Mouse (Mus musculus): ENCODE results near the gene Abca13. TPM values are rescaled to one million over a fixed set of nuclear protein-coding genes. Genes with fewer than 3 reads are reported as not detected.
A peak's percentile ranks its signal among the peaks of the same experiment; 100 is the strongest.

The Abca13 gene
- polyA plus RNA-seq, 1 experiment from 2014 or later = not detected

DNA sequence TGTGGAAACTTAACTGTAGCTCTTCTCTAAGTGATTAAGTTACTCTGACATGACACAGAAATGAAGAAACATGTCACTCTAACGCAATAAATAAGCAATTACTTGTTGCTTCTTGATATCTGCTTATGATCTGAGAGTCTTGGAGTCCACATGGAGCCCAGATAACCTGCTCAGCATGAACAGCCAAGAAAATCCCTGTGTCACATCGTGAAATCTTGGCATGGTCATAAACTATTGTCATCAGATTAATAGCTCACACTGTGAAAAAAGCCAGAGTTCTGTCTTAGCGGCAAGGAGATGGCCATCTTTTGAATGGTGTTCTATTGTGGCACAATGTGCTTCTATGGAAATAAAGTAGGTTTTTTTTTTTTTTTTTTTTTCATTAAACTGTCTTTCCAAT lies 336.8 kb downstream of the Abca13 start:
- H3K27me3 ChIP-seq (ENCODE audit: control insufficient read depth, insufficient read depth, low read length) = no peaks in the 10 kb centered on the region
- H3K27ac ChIP-seq (ENCODE audit: low read depth, low read length) = no peak overlapping the region
- 80% methylated on average over 3 of the region's 3 CpGs for WGBS
- no peaks in the 10 kb centered on the region for H3K36me3 ChIP-seq (ENCODE audit: control insufficient read depth, insufficient read depth, low read length)
- no peak overlapping the region for H3K4me3 ChIP-seq (ENCODE audit: low read depth, low read length)
- DNase-seq (ENCODE audit: low spot score) (no peak), ATAC-seq (ENCODE audit: low FRiP score) (no peak)
- H3K4me2 ChIP-seq (replicated peaks; ENCODE audit: low read depth, low read length) = no peak overlapping the region
- H3K9me3 ChIP-seq (ENCODE audit: control insufficient read depth, low read length) = no peaks in the 10 kb centered on the region
- H3K9ac ChIP-seq (ENCODE audit: low read depth, low read length) = no peak overlapping the region
- no peaks in the 10 kb centered on the region for H3K4me1 ChIP-seq (replicated peaks; ENCODE audit: control insufficient read depth, insufficient read depth, low read length)

DNA sequence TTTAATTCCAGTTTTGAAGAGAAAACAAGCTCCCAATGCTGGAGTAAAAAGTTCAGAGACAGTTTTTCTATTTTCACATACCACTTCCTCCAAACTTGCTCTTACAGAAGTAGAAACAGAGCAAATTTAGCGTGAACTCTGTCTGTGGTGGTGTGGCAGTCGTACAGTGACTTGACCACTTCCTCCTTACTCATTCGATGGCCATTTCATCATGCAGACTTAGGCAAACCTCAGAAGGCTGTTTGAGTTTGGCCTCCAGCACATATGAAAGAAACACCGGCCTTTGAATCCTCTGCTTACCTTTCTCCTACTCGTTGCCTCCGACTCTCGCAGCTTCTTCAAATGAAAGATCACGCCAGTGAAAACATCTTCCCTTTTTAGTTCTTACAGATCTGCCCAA lies 340.0 kb downstream of the Abca13 start:
- ATAC-seq (ENCODE audit: low FRiP score) (no peak), DNase-seq (ENCODE audit: low spot score) (no peak)
- no peaks in the 10 kb centered on the region for H3K36me3 ChIP-seq (ENCODE audit: control insufficient read depth, insufficient read depth, low read length)
- no peak overlapping the region for H3K4me3 ChIP-seq (ENCODE audit: low read depth, low read length)
- no peaks in the 10 kb centered on the region for H3K9me3 ChIP-seq (ENCODE audit: control insufficient read depth, low read length)
- H3K27me3 ChIP-seq (ENCODE audit: control insufficient read depth, insufficient read depth, low read length) = no peaks in the 10 kb centered on the region
- no peak overlapping the region for H3K4me2 ChIP-seq (replicated peaks; ENCODE audit: low read depth, low read length)
- 92% methylated on average over 8 of the region's 8 CpGs for WGBS
- no peaks in the 10 kb centered on the region for H3K4me1 ChIP-seq (replicated peaks; ENCODE audit: control insufficient read depth, insufficient read depth, low read length)
- H3K27ac ChIP-seq (ENCODE audit: low read depth, low read length) = no peak overlapping the region
- no peak overlapping the region for H3K9ac ChIP-seq (ENCODE audit: low read depth, low read length)

DNA sequence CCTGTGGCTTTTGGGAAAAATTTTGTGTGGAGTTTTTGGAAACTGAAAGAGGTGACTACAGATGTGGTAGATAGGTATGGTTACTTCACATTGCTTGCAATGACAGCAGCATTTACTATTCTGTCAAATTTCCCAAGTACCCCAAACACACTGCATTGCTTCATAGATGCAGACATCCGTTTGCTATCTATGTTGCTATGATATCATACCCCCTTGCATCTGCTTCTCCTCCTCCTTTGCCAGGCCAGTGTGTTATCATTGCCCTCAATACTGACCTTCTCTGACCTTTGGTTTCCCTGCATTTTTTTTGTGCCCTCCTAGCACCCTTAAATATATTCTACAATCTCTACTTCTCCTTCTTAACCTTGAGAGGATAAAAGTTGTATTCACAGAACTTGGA lies 341.4 kb downstream of the Abca13 start:
- Histone ChIP-seq H3K9ac (ENCODE audit: low read depth, low read length) (no peak overlapping the region), H3K27me3 (ENCODE audit: control insufficient read depth, insufficient read depth, low read length) (no peaks in the 10 kb centered on the region), H3K27ac (ENCODE audit: low read depth, low read length) (no peak overlapping the region), H3K4me3 (ENCODE audit: low read depth, low read length) (no peak overlapping the region), H3K4me2 (replicated peaks; ENCODE audit: low read depth, low read length) (no peak overlapping the region), H3K9me3 (ENCODE audit: control insufficient read depth, low read length) (no peaks in the 10 kb centered on the region), H3K4me1 (replicated peaks; ENCODE audit: control insufficient read depth, insufficient read depth, low read length) (no peaks in the 10 kb centered on the region), H3K36me3 (ENCODE audit: control insufficient read depth, insufficient read depth, low read length) (no peaks in the 10 kb centered on the region)
- ATAC-seq (ENCODE audit: low FRiP score) (no peak), DNase-seq (ENCODE audit: low spot score) (no peak)
- WGBS = 78% methylated on average over 1 of the region's 1 CpGs

DNA sequence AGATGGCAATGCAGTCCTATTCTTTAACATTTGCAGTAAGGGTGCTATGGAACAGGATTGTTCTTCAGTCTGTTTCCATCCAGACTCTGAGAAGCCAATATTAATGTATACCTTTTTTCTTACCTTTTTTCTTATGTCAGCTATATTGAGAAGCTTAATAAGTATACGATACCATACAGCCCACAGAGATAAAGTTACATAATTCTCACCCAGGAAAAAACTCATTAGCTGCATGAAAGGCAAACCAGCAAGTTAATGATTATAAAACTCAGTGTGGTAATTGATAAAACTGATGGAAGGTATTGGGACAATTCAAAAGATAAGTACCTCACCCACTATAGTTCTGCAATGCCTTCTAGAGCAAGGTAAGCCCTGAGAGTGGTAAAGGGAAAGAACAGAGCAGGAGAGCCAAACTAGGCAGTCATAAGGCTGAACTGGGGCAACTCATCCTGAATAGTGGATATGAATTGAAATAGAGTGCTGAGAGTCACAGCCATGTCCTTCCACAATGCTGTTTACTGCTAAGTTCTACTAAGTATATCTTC lies 342.0 kb downstream of the Abca13 start:
- Histone ChIP-seq H3K4me1 (replicated peaks; ENCODE audit: control insufficient read depth, insufficient read depth, low read length) (no peaks in the 10 kb centered on the region), H3K27me3 (ENCODE audit: control insufficient read depth, insufficient read depth, low read length) (no peaks in the 10 kb centered on the region), H3K4me2 (replicated peaks; ENCODE audit: low read depth, low read length) (no peak overlapping the region), H3K9me3 (ENCODE audit: control insufficient read depth, low read length) (no peaks in the 10 kb centered on the region), H3K9ac (ENCODE audit: low read depth, low read length) (no peak overlapping the region), H3K4me3 (ENCODE audit: low read depth, low read length) (no peak overlapping the region), H3K36me3 (ENCODE audit: control insufficient read depth, insufficient read depth, low read length) (no peaks in the 10 kb centered on the region), H3K27ac (ENCODE audit: low read depth, low read length) (no peak overlapping the region)
- ATAC-seq (ENCODE audit: low FRiP score) (no peak), DNase-seq (ENCODE audit: low spot score) (no peak)
- 83% methylated on average over 1 of the region's 1 CpGs for WGBS

DNA sequence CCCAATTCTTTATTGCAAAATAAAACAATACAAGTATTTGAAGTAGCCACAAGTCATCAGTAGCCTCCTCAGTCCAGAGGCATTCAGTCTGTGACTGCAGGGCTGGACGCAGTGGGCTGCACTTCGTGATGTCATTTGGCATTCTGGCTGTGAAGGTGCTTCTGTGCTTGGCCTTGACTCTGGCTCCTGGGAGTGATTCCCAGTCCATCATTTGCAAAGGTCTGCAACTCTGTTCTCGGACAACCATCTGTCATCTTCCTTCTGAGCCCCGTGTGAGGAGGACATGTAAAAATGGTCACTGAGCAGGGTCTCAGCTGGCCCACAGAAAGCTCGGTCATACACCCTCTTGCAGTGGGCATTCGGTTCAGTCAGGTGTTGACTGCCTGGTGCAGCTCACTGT lies 345.1 kb downstream of the Abca13 start:
- Histone ChIP-seq H3K9me3 (ENCODE audit: control insufficient read depth, low read length) (no peaks in the 10 kb centered on the region), H3K36me3 (ENCODE audit: control insufficient read depth, insufficient read depth, low read length) (no peaks in the 10 kb centered on the region), H3K27ac (ENCODE audit: low read depth, low read length) (no peak overlapping the region), H3K4me2 (replicated peaks; ENCODE audit: low read depth, low read length) (no peak overlapping the region), H3K4me3 (ENCODE audit: low read depth, low read length) (no peak overlapping the region), H3K27me3 (ENCODE audit: control insufficient read depth, insufficient read depth, low read length) (no peaks in the 10 kb centered on the region), H3K4me1 (replicated peaks; ENCODE audit: control insufficient read depth, insufficient read depth, low read length) (no peaks in the 10 kb centered on the region), H3K9ac (ENCODE audit: low read depth, low read length) (no peak overlapping the region)
- WGBS = 73% methylated on average over 6 of the region's 6 CpGs
- DNase-seq (ENCODE audit: low spot score) = no peak
- no peak for ATAC-seq (ENCODE audit: low FRiP score)

DNA sequence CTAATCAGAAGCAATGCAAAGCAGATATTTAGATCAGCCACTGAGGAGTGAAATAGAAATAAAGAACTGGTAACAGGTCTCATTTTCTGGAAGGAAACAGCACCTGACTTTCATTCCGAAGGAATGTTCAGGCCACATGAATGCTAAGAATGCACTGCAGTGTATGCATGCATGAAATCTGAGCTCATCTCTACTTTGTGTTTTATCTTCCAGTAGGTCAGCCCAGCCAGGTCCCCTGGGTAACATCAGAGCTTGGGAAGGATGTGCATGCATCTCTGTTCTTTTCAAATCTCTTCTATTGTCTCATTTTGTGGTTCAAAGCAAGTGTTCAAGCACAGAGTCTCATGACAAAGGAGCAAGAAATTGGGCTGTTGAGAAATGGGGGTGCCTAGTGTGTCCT lies 346.6 kb downstream of the Abca13 start:
- DNase-seq (ENCODE audit: low spot score) = no peak
- H3K27me3 ChIP-seq (ENCODE audit: control insufficient read depth, insufficient read depth, low read length) = no peaks in the 10 kb centered on the region
- no peaks in the 10 kb centered on the region for H3K4me1 ChIP-seq (replicated peaks; ENCODE audit: control insufficient read depth, insufficient read depth, low read length)
- ATAC-seq (ENCODE audit: low FRiP score) = no peak
- H3K4me2 ChIP-seq (replicated peaks; ENCODE audit: low read depth, low read length) = no peak overlapping the region
- no peaks in the 10 kb centered on the region for H3K9me3 ChIP-seq (ENCODE audit: control insufficient read depth, low read length)
- H3K4me3 ChIP-seq (ENCODE audit: low read depth, low read length) = no peak overlapping the region
- H3K9ac ChIP-seq (ENCODE audit: low read depth, low read length) = no peak overlapping the region
- WGBS = 76% methylated on average over 1 of the region's 1 CpGs
- H3K36me3 ChIP-seq (ENCODE audit: control insufficient read depth, insufficient read depth, low read length) = no peaks in the 10 kb centered on the region
- no peak overlapping the region for H3K27ac ChIP-seq (ENCODE audit: low read depth, low read length)

DNA sequence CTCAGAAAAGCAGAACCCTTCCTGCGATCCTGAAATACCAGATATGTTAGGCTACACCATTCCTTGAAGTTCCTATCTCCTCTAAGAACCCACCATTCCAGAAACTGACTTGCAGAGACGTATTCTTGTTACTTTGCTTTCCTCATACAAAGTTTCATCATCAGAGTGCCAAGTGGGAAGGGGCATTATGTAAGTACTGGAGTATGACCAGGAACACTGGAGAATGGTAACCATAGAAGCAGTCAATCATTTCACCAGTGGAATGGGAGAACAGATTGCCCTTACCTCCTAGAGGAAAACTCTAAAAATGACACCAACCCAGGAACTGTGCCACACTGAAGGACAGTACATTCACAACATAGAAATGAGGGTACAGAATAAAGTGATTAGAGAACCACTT lies 368.3 kb downstream of the Abca13 start:
- ATAC-seq (ENCODE audit: low FRiP score) (no peak), DNase-seq (ENCODE audit: low spot score) (no peak)
- no peaks in the 10 kb centered on the region for H3K36me3 ChIP-seq (ENCODE audit: control insufficient read depth, insufficient read depth, low read length)
- H3K9ac ChIP-seq (ENCODE audit: low read depth, low read length) = no peak overlapping the region
- H3K9me3 ChIP-seq (ENCODE audit: control insufficient read depth, low read length) = no peaks in the 10 kb centered on the region
- H3K27me3 ChIP-seq (ENCODE audit: control insufficient read depth, insufficient read depth, low read length) = no peaks in the 10 kb centered on the region
- no peak overlapping the region for H3K4me3 ChIP-seq (ENCODE audit: low read depth, low read length)
- H3K27ac ChIP-seq (ENCODE audit: low read depth, low read length) = no peak overlapping the region
- no peaks in the 10 kb centered on the region for H3K4me1 ChIP-seq (replicated peaks; ENCODE audit: control insufficient read depth, insufficient read depth, low read length)
- 83% methylated on average over 2 of the region's 2 CpGs for WGBS
- H3K4me2 ChIP-seq (replicated peaks; ENCODE audit: low read depth, low read length) = no peak overlapping the region

DNA sequence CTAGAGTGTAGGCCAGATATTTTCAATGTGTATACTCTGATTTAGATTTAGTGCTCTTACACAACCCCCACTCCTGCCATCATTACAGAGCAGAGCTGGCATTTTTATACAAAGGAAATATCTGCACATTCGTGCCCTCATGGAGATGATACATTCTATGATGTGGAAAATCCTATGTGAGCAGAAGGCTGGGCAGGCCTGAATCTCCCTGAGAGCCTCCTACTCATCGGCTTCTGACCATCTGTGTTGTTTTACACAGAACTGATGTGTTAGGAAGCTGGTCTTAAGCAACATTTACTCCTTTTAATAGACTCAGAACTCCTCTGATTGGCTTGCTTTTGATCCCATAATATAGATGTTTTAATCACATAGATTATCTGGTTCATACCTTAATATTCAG lies 376.6 kb downstream of the Abca13 start:
- Histone ChIP-seq H3K9ac (ENCODE audit: low read depth, low read length) (no peak overlapping the region), H3K36me3 (ENCODE audit: control insufficient read depth, insufficient read depth, low read length) (no peaks in the 10 kb centered on the region), H3K27me3 (ENCODE audit: control insufficient read depth, insufficient read depth, low read length) (no peaks in the 10 kb centered on the region), H3K4me3 (ENCODE audit: low read depth, low read length) (no peak overlapping the region), H3K9me3 (ENCODE audit: control insufficient read depth, low read length) (no peaks in the 10 kb centered on the region), H3K27ac (ENCODE audit: low read depth, low read length) (no peak overlapping the region), H3K4me1 (replicated peaks; ENCODE audit: control insufficient read depth, insufficient read depth, low read length) (no peaks in the 10 kb centered on the region), H3K4me2 (replicated peaks; ENCODE audit: low read depth, low read length) (no peak overlapping the region)
- ATAC-seq (ENCODE audit: low FRiP score) (no peak), DNase-seq (ENCODE audit: low spot score) (no peak)
- WGBS = 89% methylated on average over 2 of the region's 2 CpGs

DNA sequence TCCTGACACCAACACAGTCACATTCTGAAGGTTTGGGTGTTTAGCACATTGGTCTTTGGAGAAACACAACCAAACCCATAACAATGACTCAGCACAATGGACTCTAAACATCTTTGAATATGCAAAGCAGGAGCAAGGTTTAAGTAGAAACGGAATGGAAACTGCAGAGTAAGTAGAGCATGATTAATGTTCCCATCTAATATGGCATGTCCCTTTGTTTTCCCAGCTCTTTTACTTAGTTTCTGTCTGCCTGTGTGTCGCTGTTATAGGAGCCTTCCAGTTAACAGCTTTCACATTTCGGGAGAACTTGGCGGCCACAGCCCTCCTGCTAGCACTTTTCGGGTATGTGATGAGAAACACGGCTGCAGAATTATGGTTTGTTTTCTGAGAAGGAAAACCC lies 378.6 kb downstream of the Abca13 start:
- no peaks in the 10 kb centered on the region for H3K27me3 ChIP-seq (ENCODE audit: control insufficient read depth, insufficient read depth, low read length)
- ATAC-seq (ENCODE audit: low FRiP score) (peak; percentile 43; the same call in 1 of the 2 replicates), DNase-seq (ENCODE audit: low spot score) (peak; percentile 2)
- H3K4me2 ChIP-seq (replicated peaks; ENCODE audit: low read depth, low read length) = no peak overlapping the region
- H3K36me3 ChIP-seq (ENCODE audit: control insufficient read depth, insufficient read depth, low read length) = no peaks in the 10 kb centered on the region
- no peaks in the 10 kb centered on the region for H3K9me3 ChIP-seq (ENCODE audit: control insufficient read depth, low read length)
- H3K9ac ChIP-seq (ENCODE audit: low read depth, low read length) = no peak overlapping the region
- no peak overlapping the region for H3K27ac ChIP-seq (ENCODE audit: low read depth, low read length)
- H3K4me1 ChIP-seq (replicated peaks; ENCODE audit: control insufficient read depth, insufficient read depth, low read length) = no peaks in the 10 kb centered on the region
- 72% methylated on average over 6 of the region's 6 CpGs for WGBS
- no peak overlapping the region for H3K4me3 ChIP-seq (ENCODE audit: low read depth, low read length)
